Mouse (Mus musculus) kidney, adult 2 months (tissue): ENCODE results near the gene Eogt. TPM values are rescaled to one million over a fixed set of nuclear protein-coding genes. Genes with fewer than 3 reads are reported as not detected.

Experiments
- DNase-seq: peaks from one replicate; pipeline ENCODE4 v3.0.0; 2021
- H3K27ac ChIP-seq: fragments of 200-500 bp; 2 replicates; pipeline ENCODE4 v1.5.1; 2012; ENCODE audit warnings: low read depth, low read length, control low read depth, inconsistent platforms; ENCODE audit not compliant: insufficient read depth
- H3K27me3 ChIP-seq: fragments of 200-500 bp; replicated peaks from 2 replicates; pipeline ENCODE4 v1.6.1; 2012; ENCODE audit warnings: mild to moderate bottlenecking, moderate library complexity, low read length, inconsistent platforms; ENCODE audit not compliant: control insufficient read depth, insufficient read depth
- H3K36me3 ChIP-seq: fragments of 200-500 bp; 2 replicates; pipeline ENCODE4 v1.6.1; 2012; ENCODE audit warnings: mild to moderate bottlenecking, moderate library complexity, low read length, inconsistent platforms; ENCODE audit not compliant: control insufficient read depth, insufficient read depth
- H3K4me1 ChIP-seq: fragments of 200-500 bp; 2 replicates; pipeline ENCODE4 v1.6.1; 2011; ENCODE audit warnings: low read length; ENCODE audit not compliant: control insufficient read depth, insufficient read depth
- H3K4me3 ChIP-seq: fragments of 200-500 bp; 2 replicates; pipeline ENCODE4 v1.5.1; 2011; ENCODE audit warnings: mild to moderate bottlenecking, low read depth, low read length, control low read depth; ENCODE audit not compliant: insufficient read depth
- CTCF ChIP-seq: fragments of 200-500 bp; conservative IDR thresholded peaks from 2 replicates; pipeline ENCODE4 v1.5.1; 2011; ENCODE audit warnings: low read depth, mild to moderate bottlenecking, control low read depth, low read length, moderate library complexity, mixed read lengths; ENCODE audit not compliant: insufficient read depth, insufficient read length
- POLR2A ChIP-seq: fragments of 200-500 bp; IDR thresholded peaks from one replicate; pipeline ENCODE4 v1.6.1; 2011; ENCODE audit warnings: low read depth, low read length, control low read depth
- WGBS: fragments of 180-500 bp; shearing (Covaris S2); methylation state at CpG from one replicate; pipeline ENCODE4 v1.1.7; 2018; 5-methylcytosine and 5-hydroxymethylcytosine counted together
- polyA plus RNA-seq: library from polyadenylated mRNA; depleted of rRNA; stranded (reverse); fragments of >200 nt; gene quantifications from 2 replicates; pipeline ENCODE4 v1.2.3, GENCODE M21; 2012

Gene Eogt
- polyA plus RNA-seq, 1 experiment = 13.9 TPM

DNA sequence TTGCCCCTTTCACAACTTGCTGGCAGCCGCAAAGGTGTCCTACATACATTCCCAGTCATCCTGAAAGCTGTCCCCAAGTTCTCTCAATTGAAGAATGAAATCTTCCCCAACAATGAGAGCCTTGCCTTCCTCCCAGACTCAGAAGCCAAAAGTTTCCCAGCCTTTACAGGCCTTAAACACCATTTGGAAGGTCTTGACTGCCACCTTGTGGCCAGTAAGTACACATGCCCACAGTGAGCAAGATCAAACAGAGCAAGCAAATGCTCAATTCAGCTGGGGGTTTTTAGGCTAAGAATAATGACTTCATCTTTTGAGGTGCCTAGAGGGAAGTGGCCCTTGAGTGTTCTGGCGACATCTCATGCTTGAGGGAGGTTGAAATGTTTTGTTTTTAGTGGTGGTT, 42.2 kb downstream of the Eogt start:
- H3K4me3 ChIP-seq = no peak overlapping the region
- H3K36me3 ChIP-seq = peaks cover 1% of the 10 kb centered on the region; the same call in 1 of the 2 replicates
- TF ChIP-seq CTCF (peak; percentile 80), POLR2A (no peak)
- H3K27ac ChIP-seq = no peak overlapping the region
- peak; percentile 38 for DNase-seq
- H3K27me3 ChIP-seq = no peaks in the 10 kb centered on the region
- no peaks in the 10 kb centered on the region for H3K4me1 ChIP-seq
- 25% methylated on average over 2 of the region's 2 CpGs for WGBS

DNA sequence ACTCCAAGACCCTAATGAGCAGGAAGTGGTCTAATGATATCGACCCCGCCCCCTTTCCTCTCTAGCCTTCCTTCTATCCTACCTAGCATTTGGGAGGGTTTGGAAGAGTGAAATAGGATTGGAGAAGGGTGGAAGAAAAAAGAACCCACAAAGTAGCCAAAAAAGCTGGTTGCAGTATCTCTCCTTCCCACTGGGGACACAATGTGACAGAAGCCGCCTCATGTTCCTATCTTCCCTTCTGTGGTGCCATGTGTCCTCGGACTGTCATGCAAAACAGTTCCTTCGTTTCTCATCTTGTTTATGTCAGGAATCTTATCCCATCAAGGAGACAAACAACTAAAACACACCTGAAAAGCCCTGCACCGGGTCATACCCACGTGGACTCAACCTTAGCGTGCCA, 42.9 kb downstream of the Eogt start:
- Histone ChIP-seq H3K4me3 (no peak overlapping the region), H3K27me3 (no peaks in the 10 kb centered on the region), H3K4me1 (no peaks in the 10 kb centered on the region), H3K27ac (no peak overlapping the region), H3K36me3 (no peaks in the 10 kb centered on the region)
- WGBS = 89% methylated on average over 8 of the region's 8 CpGs
- DNase-seq = no peak
- no peak for TF ChIP-seq CTCF
- no peak for TF ChIP-seq POLR2A

DNA sequence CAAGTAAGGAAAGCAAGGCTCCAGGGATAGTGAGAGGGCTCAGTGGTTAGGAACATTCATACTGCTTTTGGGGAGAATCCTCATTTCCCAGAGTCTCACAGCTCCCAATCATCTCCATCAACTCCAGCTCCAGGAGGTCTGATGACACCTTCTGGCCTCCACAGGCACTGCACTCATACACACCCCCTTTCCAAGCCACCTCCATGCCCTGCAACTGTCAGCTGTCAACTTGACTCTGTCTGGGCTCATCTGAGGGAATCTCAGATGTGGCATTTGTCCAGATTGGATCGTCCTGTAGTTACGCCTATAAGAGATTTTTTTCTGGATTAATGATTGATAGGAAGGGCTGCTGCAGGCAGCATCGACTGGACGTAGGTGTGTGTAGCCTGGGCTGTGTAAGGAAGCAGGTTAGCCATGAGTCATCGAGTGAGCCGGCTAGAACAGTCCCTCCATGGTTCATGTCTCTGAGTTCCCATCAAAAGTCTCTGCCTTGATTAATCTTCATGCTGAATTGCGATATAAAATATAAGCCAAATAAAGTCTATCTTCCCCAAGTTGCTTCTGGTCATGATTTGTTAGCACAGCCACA, 44.6 kb downstream of the Eogt start:
- TF ChIP-seq POLR2A = no peak
- peak; percentile 66 for TF ChIP-seq CTCF
- Histone ChIP-seq H3K27ac (no peak overlapping the region), H3K36me3 (no peaks in the 10 kb centered on the region), H3K27me3 (no peaks in the 10 kb centered on the region), H3K4me1 (no peaks in the 10 kb centered on the region), H3K4me3 (no peak overlapping the region)
- WGBS = 50% methylated on average over 7 of the region's 7 CpGs
- peak; percentile 8 for DNase-seq

DNA sequence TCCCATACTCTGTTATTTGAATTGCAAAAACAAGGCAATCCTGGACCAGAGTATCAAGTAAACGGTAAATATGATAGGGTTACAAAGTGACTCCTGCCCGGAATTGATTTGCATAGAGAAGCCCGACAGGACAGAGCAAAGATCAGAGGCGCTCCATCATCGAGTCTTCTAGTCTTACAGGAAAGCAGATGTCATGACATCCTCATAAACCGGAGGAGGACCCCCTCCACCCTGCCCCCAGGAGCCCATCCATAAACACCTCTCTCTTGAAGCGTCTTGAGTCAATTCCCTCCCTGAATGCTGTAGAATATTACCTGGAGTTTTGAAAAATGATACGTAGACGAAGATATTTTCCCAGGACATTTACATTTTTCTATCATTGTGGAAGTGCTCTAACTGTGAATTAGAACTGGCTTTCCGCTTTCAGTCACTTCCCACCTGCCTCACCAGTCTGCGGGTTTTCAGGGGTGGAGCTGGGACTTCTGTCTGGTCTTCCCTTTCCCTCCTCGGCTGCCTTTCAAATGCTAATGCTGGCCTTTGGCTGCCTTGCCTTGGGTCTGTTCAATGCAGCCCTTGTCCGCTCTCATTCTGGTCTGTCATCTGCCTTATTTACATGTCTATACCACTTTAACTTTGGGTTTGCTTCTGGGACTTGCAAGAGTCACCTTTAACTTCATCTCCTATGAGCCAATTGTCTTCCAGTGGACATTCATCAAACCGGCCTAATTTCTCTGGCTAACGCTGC, 46.9 kb downstream of the Eogt start:
- TF ChIP-seq POLR2A (no peak), CTCF (no peak)
- H3K36me3 ChIP-seq = no peaks in the 10 kb centered on the region
- 26% methylated on average over 15 of the region's 15 CpGs for WGBS
- H3K27me3 ChIP-seq = no peaks in the 10 kb centered on the region
- no peak for DNase-seq
- H3K27ac ChIP-seq = no peak overlapping the region
- H3K4me3 ChIP-seq = no peak overlapping the region
- no peaks in the 10 kb centered on the region for H3K4me1 ChIP-seq

DNA sequence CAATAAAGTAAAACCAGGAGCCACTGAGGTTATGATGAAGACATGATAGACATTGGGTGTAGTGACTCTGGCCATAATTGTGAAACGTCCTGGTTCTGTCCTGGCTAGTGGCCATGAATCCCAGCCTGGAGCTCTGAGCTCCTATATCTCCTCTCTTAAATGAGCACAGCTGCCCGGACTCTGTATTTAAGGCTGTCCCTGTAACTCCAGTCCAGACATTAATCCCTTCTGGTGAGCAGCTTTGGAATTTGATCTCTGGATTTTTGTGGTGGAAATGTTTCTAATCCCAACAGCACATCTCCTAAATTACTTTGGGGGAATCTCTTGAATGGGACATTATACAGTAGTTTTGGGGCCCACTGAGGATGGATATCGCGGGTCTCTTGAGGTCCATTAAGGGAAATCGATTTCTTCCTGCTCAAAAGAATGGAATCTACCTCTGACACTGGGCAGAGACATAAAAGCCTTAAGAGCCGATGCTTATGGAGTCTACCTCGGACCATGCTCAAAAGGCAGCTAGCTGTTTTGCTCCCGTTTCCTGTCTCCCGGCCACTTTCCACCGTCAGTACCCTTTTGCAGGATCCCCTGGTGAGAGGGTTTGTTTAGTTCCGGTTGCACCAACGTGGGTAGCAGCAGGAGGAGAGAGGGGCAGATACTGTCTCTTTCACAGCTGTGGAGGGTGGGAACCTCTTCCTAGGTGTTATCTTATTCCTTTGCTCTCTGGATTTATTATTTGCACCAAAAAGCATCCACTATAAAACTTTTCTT, 47.6 kb downstream of the Eogt start:
- 13% methylated on average over 12 of the region's 12 CpGs for WGBS
- no peak for DNase-seq
- Histone ChIP-seq H3K27me3 (no peaks in the 10 kb centered on the region), H3K27ac (no peak overlapping the region), H3K36me3 (no peaks in the 10 kb centered on the region), H3K4me1 (no peaks in the 10 kb centered on the region), H3K4me3 (no peak overlapping the region)
- TF ChIP-seq CTCF = no peak
- TF ChIP-seq POLR2A = no peak

DNA sequence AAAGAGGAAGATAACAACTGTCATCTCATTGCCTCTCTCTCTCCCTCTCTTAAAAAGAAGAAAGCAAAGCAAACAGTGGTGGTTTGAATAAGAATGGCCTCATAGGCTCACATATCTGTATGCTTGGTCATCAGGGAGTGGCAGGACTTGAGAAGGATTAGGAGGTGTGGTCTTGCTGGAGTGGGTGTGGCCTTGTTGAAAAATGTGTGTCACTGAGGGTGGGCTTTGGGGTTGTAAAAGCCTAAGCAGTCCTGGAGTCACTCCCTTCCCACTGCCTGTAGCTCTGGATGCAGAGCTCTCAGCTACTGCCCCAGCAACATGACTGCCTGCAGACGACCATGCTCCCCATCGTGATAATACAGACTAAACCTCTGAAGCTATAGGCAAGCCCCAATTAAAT, 66.6 kb downstream of the Eogt start:
- 95% methylated on average over 2 of the region's 2 CpGs for WGBS
- no peaks in the 10 kb centered on the region for H3K4me1 ChIP-seq
- H3K36me3 ChIP-seq = no peaks in the 10 kb centered on the region
- no peak overlapping the region for H3K4me3 ChIP-seq
- no peak overlapping the region for H3K27ac ChIP-seq
- 0 out of 2 replicates have a peak, but pooled peaks cover 1% of the 10 kb centered on the region for H3K27me3 ChIP-seq
- no peak for DNase-seq
- TF ChIP-seq CTCF (no peak), POLR2A (no peak)

DNA sequence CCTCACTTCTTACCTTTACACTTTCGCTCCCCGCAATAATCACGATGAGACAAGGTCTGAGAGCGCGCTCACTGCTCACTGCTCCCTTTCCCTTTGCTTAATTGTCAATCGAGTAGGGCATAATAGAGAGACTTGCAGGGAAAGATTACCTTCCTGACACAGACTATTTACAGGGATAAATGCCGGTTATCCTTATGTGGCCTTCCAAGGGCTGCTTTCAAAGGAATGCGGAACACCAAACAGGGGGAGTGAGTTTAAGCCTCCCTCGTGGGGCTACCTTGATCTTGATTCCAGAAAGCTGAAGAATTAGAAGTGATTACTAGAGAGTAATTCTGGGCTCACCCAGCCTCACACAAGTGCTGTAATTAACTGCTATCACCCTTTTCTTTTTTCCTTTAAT, 69.0 kb downstream of the Eogt start:
- Histone ChIP-seq H3K4me3 (no peak overlapping the region), H3K4me1 (no peaks in the 10 kb centered on the region), H3K27ac (no peak overlapping the region), H3K36me3 (no peaks in the 10 kb centered on the region), H3K27me3 (0 out of 2 replicates have a peak, but pooled peaks cover 1% of the 10 kb centered on the region)
- TF ChIP-seq POLR2A = no peak
- no peak for TF ChIP-seq CTCF
- DNase-seq = no peak
- WGBS = 55% methylated on average over 9 of the region's 9 CpGs
